Mouse (Mus musculus): ENCODE results near the gene Xab2.
A peak's percentile ranks its signal among the peaks of the same experiment; 100 is the strongest.

Gene Xab2

GRCm38 (mm10) chr8:3621199-3621970 is at the start of gene Xab2, which contains the start of gene Pet100:
Gene Xab2, minus strand, starts transcription at chr8:3621316.
Gene Pet100, plus strand, starts transcription at chr8:3621548.
- DNase-seq (ENCODE audit: low spot score) = peak; percentile 99

GRCm38 (mm10) chr8:3670388-3670787 is 49.3 kb upstream of the Xab2 start:
- DNase-seq (ENCODE audit: low spot score) = no peak

GRCm38 (mm10) chr8:3665507-3665906 is 44.4 kb upstream of the Xab2 start, which contains the start of gene Mcemp1:
Gene Mcemp1, plus strand, starts transcription at chr8:3665754.
- no peak for DNase-seq (ENCODE audit: low spot score)

GRCm38 (mm10) chr8:3664405-3664804 is 43.3 kb upstream of the Xab2 start:
- no peak for DNase-seq (ENCODE audit: low spot score)

- DNase-seq (ENCODE audit: low spot score) = no peak
These were observed 39.8 kb upstream of the Xab2 start for GRCm38 (mm10) chr8:3660889-3661288.

- no peak for DNase-seq (ENCODE audit: low spot score)
These were observed 35.7 kb upstream of the Xab2 start for GRCm38 (mm10) chr8:3656725-3657381.

- DNase-seq (ENCODE audit: low spot score) = no peak
These were observed 34.4 kb upstream of the Xab2 start, which contains the start of gene Retn for GRCm38 (mm10) chr8:3655526-3655925. Gene Retn, plus strand, starts transcription at chr8:3655770.

- no peak for DNase-seq (ENCODE audit: low spot score)
These were observed 33.8 kb upstream of the Xab2 start for GRCm38 (mm10) chr8:3654726-3655508.

- DNase-seq (ENCODE audit: low spot score) = no peak
These were observed 31.7 kb upstream of the Xab2 start for GRCm38 (mm10) chr8:3652845-3653244.

- no peak for DNase-seq (ENCODE audit: low spot score)
These were observed 27.9 kb upstream of the Xab2 start for GRCm38 (mm10) chr8:3648990-3649389.

GRCm38 (mm10) chr8:3648268-3648667 is 27.2 kb upstream of the Xab2 start:
- no peak for DNase-seq (ENCODE audit: low spot score)

GRCm38 (mm10) chr8:3647561-3647960 is 26.4 kb upstream of the Xab2 start:
- DNase-seq (ENCODE audit: low spot score) = no peak

GRCm38 (mm10) chr8:3646824-3647531 is 25.9 kb upstream of the Xab2 start:
- DNase-seq (ENCODE audit: low spot score) = no peak

- no peak for DNase-seq (ENCODE audit: low spot score)
These were observed 24.7 kb upstream of the Xab2 start for GRCm38 (mm10) chr8:3645804-3646203.

- no peak for DNase-seq (ENCODE audit: low spot score)
These were observed 10.4 kb upstream of the Xab2 start for GRCm38 (mm10) chr8:3631478-3631875.

- DNase-seq (ENCODE audit: low spot score) = no peak
These were observed 9.7 kb upstream of the Xab2 start, which contains the start of gene Stxbp2 for GRCm38 (mm10) chr8:3630647-3631477. Gene Stxbp2, plus strand, starts transcription at chr8:3630955.

GRCm38 (mm10) chr8:3628014-3628413 is 6.9 kb upstream of the Xab2 start:
- no peak for DNase-seq (ENCODE audit: low spot score)

- DNase-seq (ENCODE audit: low spot score) = no peak
These were observed 5.9 kb upstream of the Xab2 start for GRCm38 (mm10) chr8:3626971-3627370.

- DNase-seq (ENCODE audit: low spot score) = no peak
These were observed 4.3 kb upstream of the Xab2 start, which contains the start of gene Pcp2 for GRCm38 (mm10) chr8:3625445-3625844. Gene Pcp2, minus strand, starts transcription at chr8:3625545.

- no peak for DNase-seq (ENCODE audit: low spot score)
These were observed 1.0 kb upstream of the Xab2 start for GRCm38 (mm10) chr8:3622119-3622518.

- DNase-seq (ENCODE audit: low spot score) = no peak
These were observed 11.3 kb downstream of the Xab2 start for GRCm38 (mm10) chr8:3609816-3610150.
